Mouse (Mus musculus) liver, embryonic 14.5 days (tissue): ENCODE results near the gene Mpdz. TPM values are rescaled to one million over a fixed set of nuclear protein-coding genes. Genes with fewer than 3 reads are reported as not detected.

Experiments
- ATAC-seq: fragments of 200-750 bp; cut with Nextera tagmentation; 2 replicates; pipeline ENCODE4 v1.8.0; 2017; ENCODE audit warnings: moderate number of reproducible peaks, mild to moderate bottlenecking, moderate library complexity; ENCODE audit not compliant: insufficient read depth
- DNase-seq, 3 experiments: peaks; one replicate each; pipeline ENCODE4 v3.0.0-alpha.2; 2012 to 2013; ENCODE audit warnings: low read depth in 3 of 3, low spot score in 3 of 3
- H3K27ac ChIP-seq: fragments of 300-500 bp; sonication (generic); 2 replicates; pipeline ENCODE4 v1.5.1; 2014; ENCODE audit warnings: moderate library complexity, mild to moderate bottlenecking, control low read depth, inconsistent platforms
- H3K27me3 ChIP-seq: fragments of 300-500 bp; sonication (generic); 2 replicates; pipeline ENCODE4 v1.6.1; 2014; ENCODE audit warnings: mild to moderate bottlenecking, low read length, moderate library complexity; ENCODE audit not compliant: control insufficient read depth, insufficient read depth
- H3K36me3 ChIP-seq: fragments of 300-500 bp; sonication (generic); replicated peaks from 2 replicates; pipeline ENCODE4 v1.6.1; 2014; ENCODE audit warnings: low read depth; ENCODE audit not compliant: control insufficient read depth, insufficient read depth
- H3K4me1 ChIP-seq, 2 experiments: fragments of 200-500 bp in 1 of 2; fragments of 300-500 bp in 1 of 2; sonication (generic) in 1 of 2; replicated peaks; 2 replicates each; pipeline ENCODE4 v1.6.1; 2012 to 2014; ENCODE audit warnings: antibody characterized with exemption in 1 of 2, inconsistent platforms in 1 of 2, low read length in 1 of 2; ENCODE audit not compliant: control insufficient read depth in 2 of 2, insufficient read depth in 2 of 2
- H3K4me2 ChIP-seq: fragments of 300-500 bp; sonication (generic); 2 replicates; pipeline ENCODE4 v1.6.1; 2014; ENCODE audit warnings: low read depth, mild to moderate bottlenecking, control low read depth, moderate library complexity
- H3K4me3 ChIP-seq, 2 experiments: fragments of 200-500 bp in 1 of 2; fragments of 300-500 bp in 1 of 2; sonication (generic) in 1 of 2; 2 replicates each; pipeline ENCODE4 v1.5.1; 2012 to 2014; ENCODE audit warnings: low read depth in 2 of 2, low read length in 2 of 2, mild to moderate bottlenecking in 2 of 2, control low read depth in 1 of 2, inconsistent platforms in 1 of 2, moderate library complexity in 1 of 2; ENCODE audit not compliant: insufficient read depth in 1 of 2
- H3K9ac ChIP-seq: fragments of 300-500 bp; sonication (generic); replicated peaks from 2 replicates; pipeline ENCODE4 v1.6.1; 2014; ENCODE audit warnings: mild to moderate bottlenecking, control low read depth, moderate library complexity
- H3K9me3 ChIP-seq: fragments of 300-500 bp; sonication (generic); 2 replicates; pipeline ENCODE4 v1.6.1; 2016; ENCODE audit warnings: low read length, mixed read lengths; ENCODE audit not compliant: control insufficient read depth
- CTCF ChIP-seq: IDR thresholded peaks from 2 replicates; pipeline ENCODE4 v1.5.1; 2016; ENCODE audit warnings: antibody characterized with exemption, low read depth, control low read depth
- EP300 ChIP-seq: IDR thresholded peaks from 2 replicates; pipeline ENCODE4 v1.6.1; 2016; ENCODE audit warnings: antibody characterized with exemption, low read depth
- WGBS: fragments of 180-500 bp; shearing (Covaris S2); extraction: QIAGEN DNeasy Blood & Tissue Kit; methylation state at CpG from one replicate; pipeline ENCODE4 v1.1.7; 2014; ENCODE audit not compliant: insufficient replicate concordance; 5-methylcytosine and 5-hydroxymethylcytosine counted together
- polyA plus RNA-seq, 2 experiments: library from polyadenylated mRNA; depleted of rRNA in 1 of 2; stranded (reverse) in 1 of 2; unstranded in 1 of 2; fragments of >200 nt; fragmentation: Nextera tagmentation in 1 of 2; extraction: Ambion mirVana in 1 of 2; gene quantifications; 2 replicates each; pipeline versions ENCODE4 v1.2.1 to v1.2.3; 2012 to 2014

Gene Mpdz
- polyA plus RNA-seq, 2 experiments: 1.7 to 2.1 TPM

GRCm38 (mm10) chr4:81275957-81276715, 166.5 kb downstream of the Mpdz start:
- Histone ChIP-seq H3K27ac (no peak overlapping the region), H3K9me3 (no peaks in the 10 kb centered on the region), H3K4me3 (no peak overlapping the region), H3K4me2 (no peak overlapping the region), H3K4me1 (no peaks in the 10 kb centered on the region; a peak in 1 of 4 replicates), H3K27me3 (no peaks in the 10 kb centered on the region), H3K36me3 (no peaks in the 10 kb centered on the region), H3K9ac (no peak overlapping the region)
- no peak for ATAC-seq
- WGBS: 48% methylated on average over 6 of the region's 6 CpGs
- TF ChIP-seq EP300 (no peak), CTCF (no peak)
- no peak for DNase-seq

- H3K9ac ChIP-seq: no peak overlapping the region
- 58% methylated on average over 2 of the region's 2 CpGs for WGBS
- H3K36me3 ChIP-seq: no peaks in the 10 kb centered on the region
- H3K4me1 ChIP-seq: no peaks in the 10 kb centered on the region; a peak in 1 of 4 replicates
- no peak overlapping the region for H3K4me2 ChIP-seq
- no peaks in the 10 kb centered on the region for H3K27me3 ChIP-seq
- H3K9me3 ChIP-seq: no peaks in the 10 kb centered on the region
- no peak overlapping the region for H3K4me3 ChIP-seq
- DNase-seq: no peak
- H3K27ac ChIP-seq: no peak overlapping the region
- TF ChIP-seq EP300: no peak
- TF ChIP-seq CTCF: no peak
- ATAC-seq: no peak
Measured at GRCm38 (mm10) chr4:81273067-81273466, 169.5 kb downstream of the Mpdz start.

GRCm38 (mm10) chr4:81252859-81253780, 189.5 kb downstream of the Mpdz start:
- TF ChIP-seq EP300 (no peak), CTCF (no peak)
- Histone ChIP-seq H3K9ac (no peak overlapping the region), H3K36me3 (no peaks in the 10 kb centered on the region), H3K27me3 (no peaks in the 10 kb centered on the region), H3K27ac (no peak overlapping the region), H3K4me2 (no peak overlapping the region), H3K4me3 (no peak overlapping the region), H3K4me1 (no peaks in the 10 kb centered on the region), H3K9me3 (no peaks in the 10 kb centered on the region)
- ATAC-seq (no peak), DNase-seq (no peak)
- WGBS: 52% methylated on average over 6 of the region's 6 CpGs

- no peaks in the 10 kb centered on the region for H3K9me3 ChIP-seq
- no peak for TF ChIP-seq EP300
- TF ChIP-seq CTCF: no peak
- no peak for DNase-seq
- no peaks in the 10 kb centered on the region for H3K36me3 ChIP-seq
- H3K27ac ChIP-seq: no peak overlapping the region
- H3K4me1 ChIP-seq: no peaks in the 10 kb centered on the region
- H3K4me3 ChIP-seq: no peak overlapping the region
- no peak for ATAC-seq
- 94% methylated on average over 1 of the region's 1 CpGs for WGBS
- no peak overlapping the region for H3K9ac ChIP-seq
- no peak overlapping the region for H3K4me2 ChIP-seq
- no peaks in the 10 kb centered on the region for H3K27me3 ChIP-seq
Measured at GRCm38 (mm10) chr4:81252334-81252733, 190.3 kb downstream of the Mpdz start.

GRCm38 (mm10) chr4:81251934-81252333, 190.7 kb downstream of the Mpdz start:
- no peaks in the 10 kb centered on the region for H3K9me3 ChIP-seq
- H3K27ac ChIP-seq: no peak overlapping the region
- no peak overlapping the region for H3K4me3 ChIP-seq
- DNase-seq: no peak
- no peaks in the 10 kb centered on the region for H3K36me3 ChIP-seq
- no peaks in the 10 kb centered on the region for H3K4me1 ChIP-seq
- H3K27me3 ChIP-seq: no peaks in the 10 kb centered on the region
- TF ChIP-seq EP300: no peak
- peak; percentile 73 for TF ChIP-seq CTCF
- H3K9ac ChIP-seq: no peak overlapping the region
- ATAC-seq: no peak
- H3K4me2 ChIP-seq: no peak overlapping the region
- WGBS: 15% methylated on average over 5 of the region's 5 CpGs
